Mouse (Mus musculus) forebrain, embryonic 10.5 days (tissue): Measurements from ENCODE around the gene Foxg1. TPM values are rescaled to one million over a fixed set of nuclear protein-coding genes. Genes with fewer than 3 reads are reported as not detected.

ENCODE experiments used
- DNase-seq: peaks from one replicate; pipeline ENCODE4 v3.0.0-alpha.2; 2017; ENCODE audit warnings: low spot score; ENCODE audit errors: extremely low spot score
- H3K27ac ChIP-seq: fragments of 300-500 bp; sonication (generic); 2 replicates; pipeline ENCODE4 v1.5.1; 2016; ENCODE audit warnings: mild to moderate bottlenecking
- H3K27me3 ChIP-seq: fragments of 300-500 bp; sonication (generic); 2 replicates; pipeline ENCODE4 v1.6.1; 2016; ENCODE audit warnings: mild to moderate bottlenecking; ENCODE audit not compliant: poor library complexity, severe bottlenecking
- H3K36me3 ChIP-seq: fragments of 300-500 bp; sonication (generic); replicated peaks from 2 replicates; pipeline ENCODE4 v1.6.1; 2016; ENCODE audit warnings: mild to moderate bottlenecking, moderate library complexity
- H3K4me1 ChIP-seq: fragments of 300-500 bp; sonication (generic); 2 replicates; pipeline ENCODE4 v1.6.1; 2016
- H3K4me3 ChIP-seq: fragments of 300-500 bp; sonication (generic); 2 replicates; pipeline ENCODE4 v1.5.1; 2016; ENCODE audit warnings: mild to moderate bottlenecking, moderate library complexity
- H3K9me3 ChIP-seq: fragments of 300-500 bp; sonication (generic); 2 replicates; pipeline ENCODE4 v1.6.1; 2016; ENCODE audit warnings: mild to moderate bottlenecking, moderate library complexity
- WGBS: fragments of 180-500 bp; shearing (Covaris S2); methylation state at CpG from one replicate; pipeline ENCODE4 v1.1.7; 2016; 5-methylcytosine and 5-hydroxymethylcytosine counted together
- polyA plus RNA-seq: library from polyadenylated mRNA; unstranded; fragments of >200 nt; fragmentation: Nextera tagmentation; extraction: Ambion mirVana; gene quantifications from 2 replicates; pipeline ENCODE4 v1.2.1, GENCODE M21; 2016

Gene Foxg1
- polyA plus RNA-seq, 1 experiment from 2014 or later, result 20.2 TPM

DNA sequence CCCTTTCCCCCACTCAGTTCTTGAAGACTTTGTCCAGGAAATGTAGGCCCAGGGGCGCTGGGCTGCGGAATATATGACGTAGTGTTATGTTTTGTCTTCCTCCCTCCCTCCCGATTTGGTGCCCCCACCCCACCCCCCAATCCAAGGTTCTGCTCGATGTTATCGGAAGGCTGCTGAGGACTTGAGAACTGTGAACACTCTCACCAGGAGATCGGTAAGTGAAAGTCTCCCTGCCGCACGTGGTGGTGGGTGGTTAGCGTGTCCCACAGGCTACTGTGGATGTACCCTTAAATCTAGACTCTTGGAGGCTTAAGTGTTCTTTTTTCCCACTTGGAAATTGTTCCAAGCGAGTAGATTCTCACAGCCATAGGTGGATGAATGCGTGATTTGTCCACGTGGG is 7.8 kb downstream of the Foxg1 start:
- H3K4me3 ChIP-seq, result peak overlapping the region; percentile 81
- peaks cover 99% of the 10 kb centered on the region for H3K27me3 ChIP-seq
- H3K27ac ChIP-seq, result peak overlapping the region; percentile 96

GRCm38 (mm10) chr12:49390926-49391304 is 8.5 kb downstream of the Foxg1 start:
- Histone ChIP-seq H3K4me3 (peak overlapping the region; percentile 81), H3K36me3 (peaks cover 11% of the 10 kb centered on the region), H3K27ac (peak overlapping the region; percentile 96), H3K4me1 (0 out of 2 replicates have a peak, but pooled peaks cover 3% of the 10 kb centered on the region), H3K9me3 (no peaks in the 10 kb centered on the region), H3K27me3 (peaks cover 99% of the 10 kb centered on the region)
- 0% methylated on average over 9 of the region's 9 CpGs for WGBS
- no peak for DNase-seq

More for the DNA sequence above, 7.8 kb downstream of the Foxg1 start:
- H3K36me3 ChIP-seq, result peaks cover 17% of the 10 kb centered on the region
- under 1% methylated on average over 13 of the region's 13 CpGs for WGBS
- peaks cover 2% of the 10 kb centered on the region; the same call in 1 of the 2 replicates for H3K9me3 ChIP-seq
- peak; percentile 53 for DNase-seq
- 0 out of 2 replicates have a peak, but pooled peaks cover 3% of the 10 kb centered on the region for H3K4me1 ChIP-seq

GRCm38 (mm10) chr12:49391305-49392040 is 9.0 kb downstream of the Foxg1 start:
- WGBS, result under 1% methylated on average over 42 of the region's 42 CpGs
- Histone ChIP-seq H3K4me1 (peaks cover 4% of the 10 kb centered on the region), H3K36me3 (0 out of 2 replicates have a peak, but pooled peaks cover 8% of the 10 kb centered on the region), H3K4me3 (peak overlapping the region; percentile 81), H3K27ac (peak overlapping the region; percentile 96), H3K27me3 (peaks cover 99% of the 10 kb centered on the region), H3K9me3 (no peaks in the 10 kb centered on the region)
- DNase-seq, result peak; percentile 80

DNA sequence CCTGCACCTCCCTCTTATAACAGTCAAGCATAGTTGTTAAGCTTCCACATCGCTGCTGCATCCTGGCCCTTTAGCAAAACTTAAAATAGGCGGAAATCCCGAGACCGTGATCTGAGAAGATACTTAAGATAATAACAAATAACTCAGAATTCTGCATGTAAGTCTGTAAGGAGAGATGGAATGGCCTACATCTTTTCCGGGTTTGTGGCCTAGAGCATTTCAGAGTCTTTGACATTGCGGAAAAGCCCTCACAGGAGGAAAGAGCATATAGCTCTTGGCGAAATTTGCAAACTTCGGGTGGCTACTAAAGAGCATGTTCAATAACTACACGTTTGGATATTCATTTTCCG is 9.6 kb downstream of the Foxg1 start:
- peaks cover 8% of the 10 kb centered on the region for H3K4me1 ChIP-seq
- 0 out of 2 replicates have a peak, but pooled peaks cover 8% of the 10 kb centered on the region for H3K36me3 ChIP-seq
- DNase-seq, result no peak
- H3K9me3 ChIP-seq, result no peaks in the 10 kb centered on the region
- H3K27me3 ChIP-seq, result peaks cover 99% of the 10 kb centered on the region
- H3K4me3 ChIP-seq, result peak overlapping the region; percentile 81
- 2% methylated on average over 10 of the region's 10 CpGs for WGBS
- peak overlapping the region; percentile 96 for H3K27ac ChIP-seq

DNA sequence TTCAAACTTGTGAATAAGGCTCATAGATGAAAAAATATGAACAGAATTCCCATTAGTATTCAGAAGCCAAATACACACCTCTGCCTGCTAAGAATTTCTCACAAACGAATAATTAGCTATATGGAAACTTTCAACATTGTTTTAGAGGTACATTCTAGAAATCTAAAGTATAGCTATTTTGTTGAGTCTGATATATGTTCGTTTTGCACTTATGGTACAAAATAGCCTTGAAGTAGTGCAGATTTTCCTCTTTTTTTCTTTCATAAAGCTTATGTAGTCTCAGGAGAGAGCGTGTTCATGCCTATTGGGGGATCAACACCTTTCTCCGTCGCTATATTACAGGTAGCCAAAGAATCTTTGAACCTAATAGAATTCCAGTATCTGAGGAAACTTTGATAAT is 10.4 kb downstream of the Foxg1 start:
- Histone ChIP-seq H3K9me3 (no peaks in the 10 kb centered on the region), H3K4me1 (peaks cover 11% of the 10 kb centered on the region), H3K4me3 (peak overlapping the region; percentile 81), H3K27ac (peak overlapping the region; percentile 96), H3K36me3 (0 out of 2 replicates have a peak, but pooled peaks cover 12% of the 10 kb centered on the region), H3K27me3 (peaks cover 100% of the 10 kb centered on the region)
- no peak for DNase-seq
- 4% methylated on average over 5 of the region's 5 CpGs for WGBS

DNA sequence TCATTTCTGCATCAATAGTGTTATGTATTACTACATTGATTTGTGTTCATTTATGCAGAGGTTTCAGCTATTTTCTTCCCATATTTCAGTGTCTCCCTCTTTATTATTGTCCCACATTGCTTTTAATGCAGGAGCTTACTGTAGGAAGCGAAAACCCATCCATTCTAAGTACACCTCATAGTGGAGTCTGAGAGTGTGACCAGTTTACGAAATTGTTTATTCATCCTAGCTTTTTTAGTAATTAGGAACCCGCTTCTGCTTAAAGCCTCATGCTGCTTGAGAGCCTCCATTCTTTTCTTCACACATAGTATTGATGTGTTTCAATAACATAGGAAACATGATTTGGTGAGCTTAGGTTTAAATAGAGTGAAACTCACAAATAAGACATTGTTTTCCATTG is 11.2 kb downstream of the Foxg1 start:
- Histone ChIP-seq H3K4me3 (peak overlapping the region; percentile 81), H3K9me3 (no peaks in the 10 kb centered on the region), H3K36me3 (0 out of 2 replicates have a peak, but pooled peaks cover 12% of the 10 kb centered on the region), H3K27ac (peak overlapping the region; percentile 96), H3K27me3 (peaks cover 100% of the 10 kb centered on the region), H3K4me1 (peaks cover 15% of the 10 kb centered on the region)
- 2% methylated on average over 3 of the region's 3 CpGs for WGBS
- no peak for DNase-seq

GRCm38 (mm10) chr12:49394181-49394580 is 11.7 kb downstream of the Foxg1 start:
- H3K4me3 ChIP-seq, result peak overlapping the region; percentile 81
- 0 out of 2 replicates have a peak, but pooled peaks cover 12% of the 10 kb centered on the region for H3K36me3 ChIP-seq
- H3K4me1 ChIP-seq, result peaks cover 15% of the 10 kb centered on the region
- 0% methylated on average over 1 of the region's 1 CpGs for WGBS
- no peak for DNase-seq
- no peaks in the 10 kb centered on the region for H3K9me3 ChIP-seq
- peaks cover 100% of the 10 kb centered on the region for H3K27me3 ChIP-seq
- peak overlapping the region; percentile 96 for H3K27ac ChIP-seq

- Histone ChIP-seq H3K27ac (peak overlapping the region; percentile 96), H3K4me3 (peak overlapping the region; percentile 81), H3K36me3 (0 out of 2 replicates have a peak, but pooled peaks cover 12% of the 10 kb centered on the region), H3K27me3 (peaks cover 100% of the 10 kb centered on the region), H3K9me3 (no peaks in the 10 kb centered on the region), H3K4me1 (peaks cover 16% of the 10 kb centered on the region)
- peak; percentile 51 for DNase-seq
- WGBS, result 1% methylated on average over 17 of the region's 17 CpGs
These were observed 12.4 kb downstream of the Foxg1 start for GRCm38 (mm10) chr12:49394836-49395235.

- Histone ChIP-seq H3K27ac (peak overlapping the region; percentile 96), H3K4me3 (peak overlapping the region; percentile 81; the same call in 1 of the 2 replicates), H3K4me1 (peaks cover 27% of the 10 kb centered on the region), H3K27me3 (peaks cover 100% of the 10 kb centered on the region), H3K9me3 (no peaks in the 10 kb centered on the region), H3K36me3 (0 out of 2 replicates have a peak, but pooled peaks cover 8% of the 10 kb centered on the region)
- 21% methylated on average over 2 of the region's 2 CpGs for WGBS
- no peak for DNase-seq
These were observed 13.5 kb downstream of the Foxg1 start for GRCm38 (mm10) chr12:49395969-49396368.

GRCm38 (mm10) chr12:49396776-49397175 is 14.3 kb downstream of the Foxg1 start:
- 44% methylated on average over 1 of the region's 1 CpGs for WGBS
- 0 out of 2 replicates have a peak, but pooled peaks cover 4% of the 10 kb centered on the region for H3K36me3 ChIP-seq
- H3K4me3 ChIP-seq, result peak overlapping the region; percentile 81; the same call in 1 of the 2 replicates
- H3K27me3 ChIP-seq, result peaks cover 100% of the 10 kb centered on the region
- H3K9me3 ChIP-seq, result no peaks in the 10 kb centered on the region
- H3K27ac ChIP-seq, result peak overlapping the region; percentile 75
- H3K4me1 ChIP-seq, result peaks cover 35% of the 10 kb centered on the region
- no peak for DNase-seq

DNA sequence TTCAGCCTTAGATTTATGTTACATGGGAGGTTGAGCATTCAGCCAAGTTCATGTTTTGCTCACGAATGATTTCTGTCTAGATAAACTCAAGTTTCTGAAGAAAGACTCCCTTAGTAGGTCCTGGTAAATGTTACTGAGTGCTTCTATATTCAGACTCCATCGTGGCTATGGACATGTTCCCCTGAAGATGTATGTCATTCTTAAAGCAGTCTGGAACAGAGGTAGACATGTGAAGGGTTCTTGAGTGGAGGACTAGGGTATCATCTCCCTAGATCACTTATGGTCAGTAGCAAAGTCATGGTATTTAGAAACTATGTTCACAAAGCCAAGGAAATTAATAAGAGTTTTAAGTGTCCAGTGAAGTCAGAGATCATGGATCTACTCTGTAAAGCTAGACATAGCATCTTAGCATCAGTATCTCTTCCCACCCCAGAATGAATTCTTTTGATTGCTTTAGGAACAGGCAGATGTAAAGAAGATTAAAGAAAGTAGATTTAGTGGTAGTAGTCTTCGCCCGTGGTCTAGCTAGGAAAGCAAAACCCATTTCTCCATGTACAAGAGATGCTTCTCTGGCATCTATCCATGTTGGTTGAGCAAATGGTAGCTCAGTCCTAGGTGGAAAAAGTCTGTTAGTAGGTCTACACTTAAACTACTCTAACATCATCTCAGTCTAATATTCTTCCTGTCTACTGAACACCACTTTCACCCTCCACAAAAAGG is 15.1 kb downstream of the Foxg1 start:
- peaks cover 99% of the 10 kb centered on the region for H3K27me3 ChIP-seq
- H3K36me3 ChIP-seq, result 0 out of 2 replicates have a peak, but pooled peaks cover 4% of the 10 kb centered on the region
- 24% methylated on average over 4 of the region's 4 CpGs for WGBS
- peaks cover 37% of the 10 kb centered on the region for H3K4me1 ChIP-seq
- peak overlapping the region; percentile 11; the same call in 1 of the 2 replicates for H3K4me3 ChIP-seq
- no peaks in the 10 kb centered on the region for H3K9me3 ChIP-seq
- H3K27ac ChIP-seq, result peak overlapping the region; percentile 75
- DNase-seq, result no peak

DNA sequence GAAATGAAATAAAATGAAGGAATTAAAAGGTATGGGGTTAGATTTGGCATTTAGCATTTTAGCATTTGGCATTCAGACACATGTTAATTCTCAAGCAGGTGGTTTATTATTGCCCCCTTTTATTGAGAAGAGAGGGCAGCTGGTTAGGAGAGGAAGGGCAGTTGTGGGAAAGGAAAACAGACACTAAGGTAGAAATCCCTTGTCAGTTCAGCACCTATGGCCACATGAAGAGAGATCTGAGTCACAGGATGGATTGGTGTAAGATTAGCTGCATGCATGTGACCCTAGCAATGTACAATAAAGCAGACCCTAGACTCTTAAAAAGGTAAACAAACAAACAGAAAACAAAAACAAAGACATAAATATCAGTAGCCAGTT is 15.7 kb downstream of the Foxg1 start:
- Histone ChIP-seq H3K36me3 (0 out of 2 replicates have a peak, but pooled peaks cover 4% of the 10 kb centered on the region), H3K4me1 (peaks cover 37% of the 10 kb centered on the region), H3K9me3 (no peaks in the 10 kb centered on the region), H3K27ac (peak overlapping the region; percentile 75), H3K27me3 (peaks cover 99% of the 10 kb centered on the region), H3K4me3 (peak overlapping the region; percentile 11; the same call in 1 of the 2 replicates)
- DNase-seq, result no peak
